Mouse (Mus musculus) adipocyte (in vitro differentiated cells): Measurements from ENCODE around the gene Tab1.
A peak's percentile ranks its signal among the peaks of the same experiment; 100 is the strongest.

Source experiments
- DNase-seq: peaks from one replicate; pipeline ENCODE4 v3.0.0-alpha.2; 2016; ENCODE audit warnings: low spot score

The Tab1 gene

GRCm38 (mm10) chr15:80132993-80133586, at the start of gene Tab1:
Gene Tab1 (plus strand): TSS chr15:80133127.
- peak; percentile 86 for DNase-seq

GRCm38 (mm10) chr15:80083276-80083731, 49.6 kb upstream of the Tab1 start:
- DNase-seq = peak; percentile 99

GRCm38 (mm10) chr15:80083740-80084139, 49.2 kb upstream of the Tab1 start:
- DNase-seq = no peak

GRCm38 (mm10) chr15:80087406-80088012, 45.4 kb upstream of the Tab1 start:
- DNase-seq = peak; percentile 86

GRCm38 (mm10) chr15:80088637-80089036, 44.3 kb upstream of the Tab1 start:
- peak; percentile 96 for DNase-seq

- DNase-seq = no peak
Measured at GRCm38 (mm10) chr15:80090155-80090554, 42.8 kb upstream of the Tab1 start.

- no peak for DNase-seq
Measured at GRCm38 (mm10) chr15:80090741-80091120, 42.2 kb upstream of the Tab1 start.

GRCm38 (mm10) chr15:80091121-80091955, 41.6 kb upstream of the Tab1 start, which contains the start of the genes Syngr1 and Rpl3:
Gene Syngr1 (plus strand): TSS chr15:80091334.
Gene Rpl3 (minus strand): TSS chr15:80091868.
- no peak for DNase-seq

GRCm38 (mm10) chr15:80092041-80092441, 40.9 kb upstream of the Tab1 start:
- DNase-seq = no peak

GRCm38 (mm10) chr15:80092599-80092998, 40.3 kb upstream of the Tab1 start:
- no peak for DNase-seq

- no peak for DNase-seq
Measured at GRCm38 (mm10) chr15:80094201-80094600, 38.7 kb upstream of the Tab1 start.

- DNase-seq = no peak
Measured at GRCm38 (mm10) chr15:80095596-80095995, 37.3 kb upstream of the Tab1 start.

- DNase-seq = no peak
Measured at GRCm38 (mm10) chr15:80096406-80096805, 36.5 kb upstream of the Tab1 start.

- no peak for DNase-seq
Measured at GRCm38 (mm10) chr15:80096946-80097881, 35.7 kb upstream of the Tab1 start.

- DNase-seq = no peak
Measured at GRCm38 (mm10) chr15:80097999-80098461, 34.9 kb upstream of the Tab1 start.

GRCm38 (mm10) chr15:80098809-80099208, 34.1 kb upstream of the Tab1 start:
- DNase-seq = no peak

GRCm38 (mm10) chr15:80099477-80099876, 33.5 kb upstream of the Tab1 start:
- DNase-seq = no peak

GRCm38 (mm10) chr15:80100196-80100595, 32.7 kb upstream of the Tab1 start:
- no peak for DNase-seq

GRCm38 (mm10) chr15:80100871-80101270, 32.1 kb upstream of the Tab1 start:
- no peak for DNase-seq

GRCm38 (mm10) chr15:80101503-80101902, 31.4 kb upstream of the Tab1 start:
- no peak for DNase-seq

- DNase-seq = no peak
Measured at GRCm38 (mm10) chr15:80102495-80102894, 30.4 kb upstream of the Tab1 start.
